Mouse (Mus musculus): ENCODE results near the gene Fam69b.

The Fam69b gene

DNA sequence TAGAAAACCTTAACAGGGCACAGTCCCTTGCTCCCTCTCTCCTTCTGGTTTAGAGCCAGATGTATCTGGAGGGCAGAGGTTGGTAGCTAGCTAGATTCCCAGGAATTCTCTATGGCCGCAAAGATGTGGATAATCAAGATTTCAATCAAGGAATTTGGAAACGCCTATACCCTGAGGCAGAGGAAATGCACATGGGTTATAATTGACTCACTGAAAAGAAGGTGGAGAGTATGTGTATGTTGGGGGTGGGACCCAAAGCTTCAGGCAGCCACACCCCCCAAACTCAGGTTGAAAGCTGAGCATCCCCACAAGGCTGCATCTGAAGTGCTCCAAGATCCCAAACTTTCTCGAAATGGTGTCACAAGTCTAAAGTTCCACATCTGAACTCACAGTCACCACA, 29.8 kb upstream of the Fam69b start:
- no peak for DNase-seq (ENCODE audit: low spot score)

DNA sequence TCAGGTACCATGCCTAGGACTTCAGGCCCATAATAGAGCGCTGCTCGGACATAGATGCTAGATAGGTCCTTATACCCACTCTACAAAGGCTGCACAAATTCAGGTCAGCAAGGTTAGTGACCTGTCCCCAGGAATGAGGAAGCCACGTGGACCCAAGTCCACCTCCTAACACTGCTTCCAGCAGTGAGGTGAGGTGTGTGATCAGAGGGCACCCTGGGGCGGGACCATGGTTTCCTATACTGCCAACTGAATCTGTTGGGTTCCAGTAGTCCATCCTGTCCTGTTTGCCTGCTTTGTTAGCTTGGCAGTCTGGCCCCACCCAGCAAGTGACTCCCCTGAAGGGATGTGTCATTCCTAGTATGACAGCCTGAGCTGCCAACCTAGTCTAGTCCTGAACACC, 28.3 kb upstream of the Fam69b start:
- no peak for DNase-seq (ENCODE audit: low spot score)

DNA sequence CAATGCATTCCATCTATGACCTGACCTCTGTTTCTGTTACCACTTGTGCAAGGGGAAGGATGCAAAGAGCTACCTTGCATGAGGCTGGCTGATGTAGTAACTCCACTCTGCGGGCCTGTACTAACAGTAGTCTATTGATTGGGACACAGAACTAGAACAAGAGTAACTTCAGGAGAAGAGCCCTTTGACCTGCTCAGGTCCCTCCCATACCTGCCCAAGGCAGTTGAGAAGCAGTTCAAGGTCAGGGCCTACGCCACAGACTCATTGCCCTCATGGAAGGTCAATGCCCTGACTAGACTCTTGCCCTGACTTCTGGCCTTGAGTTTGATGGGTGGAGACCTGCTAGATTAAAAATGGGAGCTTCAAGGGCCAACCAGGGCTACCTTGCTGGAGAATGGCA, 27.6 kb upstream of the Fam69b start:
- DNase-seq (ENCODE audit: low spot score) = no peak

DNA sequence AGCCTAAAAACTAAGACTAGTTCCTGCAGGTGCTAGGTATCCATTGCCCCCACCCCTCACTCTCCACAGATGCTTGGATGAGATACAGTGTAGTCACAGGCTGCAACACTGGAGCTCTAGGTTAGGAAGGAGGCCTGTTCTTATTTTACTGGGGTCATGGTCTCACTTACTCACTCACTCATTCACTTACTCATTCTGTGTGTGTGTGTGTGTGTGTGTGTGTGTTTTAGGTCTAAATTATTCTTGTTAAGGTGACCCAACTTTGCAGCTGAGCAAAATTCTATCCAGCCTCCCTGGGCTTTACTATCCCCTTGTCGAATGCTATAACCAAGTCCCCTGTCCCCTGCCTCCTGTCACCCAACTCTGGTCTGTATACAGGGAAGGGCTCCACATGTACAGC, 26.7 kb upstream of the Fam69b start:
- no peak for DNase-seq (ENCODE audit: low spot score)

DNA sequence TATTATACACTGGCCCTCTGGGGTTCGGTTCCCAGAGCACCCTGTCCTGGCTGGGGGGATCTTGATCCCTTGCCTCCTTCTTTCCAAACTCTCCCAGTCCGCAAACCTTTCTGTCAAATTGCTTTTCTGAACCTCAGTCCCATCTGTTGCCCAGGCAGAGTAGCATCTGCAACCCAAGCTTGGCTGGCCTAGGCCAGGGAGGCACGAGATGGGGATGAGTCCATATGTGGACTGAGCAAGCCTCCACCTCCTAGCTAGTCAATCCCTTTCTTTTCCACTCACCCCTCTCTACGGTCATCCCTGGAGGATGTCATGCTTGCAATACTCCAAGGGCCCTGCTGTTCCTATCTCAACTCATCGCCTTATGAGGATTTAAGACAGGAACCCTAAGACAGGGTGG, 25.6 kb upstream of the Fam69b start:
- no peak for DNase-seq (ENCODE audit: low spot score)

DNA sequence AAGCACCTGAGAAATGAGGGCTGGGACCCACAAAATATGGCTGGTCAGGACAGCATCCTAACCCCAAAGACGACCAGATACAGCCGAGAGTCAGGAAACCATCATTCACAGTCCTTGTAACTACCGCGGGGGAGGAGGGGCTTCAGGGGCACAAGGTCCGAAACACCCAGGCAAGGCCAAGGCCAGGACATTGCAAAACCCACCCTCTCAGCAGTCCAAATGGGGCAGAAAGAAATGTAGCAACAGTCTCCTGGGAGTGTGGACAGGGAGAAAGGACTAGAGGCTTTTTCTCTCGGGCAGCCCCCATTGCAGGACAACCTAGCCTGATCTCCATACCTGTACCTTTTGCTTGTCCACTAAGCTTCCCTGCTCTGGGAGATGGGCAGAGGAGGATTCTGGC, 25.1 kb upstream of the Fam69b start:
- no peak for DNase-seq (ENCODE audit: low spot score)

DNA sequence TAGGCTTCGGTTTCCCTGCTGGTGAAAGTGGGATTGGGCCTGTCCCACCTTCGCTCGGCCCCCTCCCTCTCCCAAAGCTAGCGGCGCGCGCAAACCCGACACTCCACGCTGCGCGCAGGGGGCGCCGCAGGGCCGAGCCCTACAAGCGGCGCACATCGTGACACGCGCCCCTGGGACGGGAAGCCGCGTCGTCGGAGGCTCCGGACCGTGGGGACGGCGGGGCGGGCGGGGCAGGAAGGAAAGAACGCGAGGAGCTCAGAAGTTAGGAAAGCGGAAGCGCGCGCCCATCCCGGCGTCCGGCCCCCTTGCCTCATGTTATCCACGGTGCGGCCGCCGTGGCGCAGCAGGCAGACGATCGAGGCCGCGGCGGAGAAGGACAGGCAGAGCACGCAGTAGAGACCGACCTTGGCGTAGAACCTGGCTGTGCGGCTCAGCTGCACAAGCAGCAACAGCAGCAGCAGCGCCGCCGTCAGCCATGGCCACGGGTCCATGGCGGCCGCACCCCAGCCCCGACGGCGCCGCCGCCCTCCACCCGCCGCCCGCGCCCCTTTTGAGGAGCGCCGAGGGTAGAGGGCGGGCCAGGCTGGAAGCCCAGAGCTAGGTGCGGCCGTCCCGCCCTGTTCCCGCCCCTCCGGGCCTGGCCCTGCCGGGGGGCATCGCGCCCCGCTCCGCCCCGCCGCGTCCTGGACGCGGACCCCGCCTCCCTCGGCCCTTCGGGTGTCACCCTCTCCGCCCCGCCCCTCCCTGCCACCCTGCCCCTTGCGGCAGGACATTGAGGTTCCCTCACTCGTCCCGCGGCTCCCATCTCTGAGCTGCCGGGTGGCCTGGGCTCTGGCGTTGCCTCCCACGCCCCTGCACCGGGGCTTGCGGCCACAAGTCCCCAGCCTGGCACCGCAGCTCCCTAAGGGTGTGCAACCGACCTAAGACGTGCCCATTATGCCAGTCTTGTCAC, 24.3 kb upstream of the Fam69b start, which contains the start of gene Agpat2:
Gene Agpat2 (minus strand): TSS at position 698 of the 952 bp plus-strand sequence.
- DNase-seq (ENCODE audit: low spot score) = peak; percentile 70

DNA sequence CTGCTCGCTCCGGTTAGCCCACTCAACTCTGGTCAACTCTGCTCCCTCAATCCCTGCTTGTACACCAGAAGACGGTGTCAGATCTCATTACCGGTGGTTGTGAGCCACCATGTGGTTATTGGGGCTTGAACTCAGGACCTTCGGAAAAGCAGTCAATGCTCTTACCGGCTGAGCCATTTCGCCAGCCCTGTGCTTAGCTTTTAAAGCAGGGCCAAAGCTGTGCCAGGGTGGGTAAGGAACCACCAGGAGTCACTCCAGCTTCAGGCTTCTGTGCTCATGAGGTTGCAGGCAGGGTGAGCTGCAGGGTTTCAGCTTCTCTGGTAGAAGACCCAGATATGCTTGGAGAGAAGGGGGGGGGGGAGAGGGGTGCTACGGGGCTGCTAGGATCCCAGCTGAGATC, 22.9 kb upstream of the Fam69b start:
- DNase-seq (ENCODE audit: low spot score) = no peak

DNA sequence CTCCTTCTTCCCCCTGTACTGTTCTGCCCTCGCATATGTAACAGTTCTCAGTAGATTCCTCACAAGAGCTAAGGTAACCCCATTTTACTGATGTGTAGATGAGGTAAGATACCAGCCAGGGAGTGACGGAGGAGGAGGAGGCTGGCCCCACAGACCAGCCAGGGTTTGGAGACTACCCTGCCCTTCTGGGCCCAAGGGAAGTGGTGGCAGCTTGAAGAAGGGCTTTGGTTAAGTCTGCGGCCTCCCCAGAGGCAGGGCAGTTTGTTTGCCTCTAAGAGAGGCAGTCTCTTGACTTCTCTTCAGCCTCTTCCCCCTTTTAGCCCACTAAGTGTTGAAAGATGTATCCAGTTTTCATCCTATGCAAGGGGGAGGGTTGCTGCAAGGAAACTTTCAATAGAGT, 21.7 kb upstream of the Fam69b start:
- no peak for DNase-seq (ENCODE audit: low spot score)

DNA sequence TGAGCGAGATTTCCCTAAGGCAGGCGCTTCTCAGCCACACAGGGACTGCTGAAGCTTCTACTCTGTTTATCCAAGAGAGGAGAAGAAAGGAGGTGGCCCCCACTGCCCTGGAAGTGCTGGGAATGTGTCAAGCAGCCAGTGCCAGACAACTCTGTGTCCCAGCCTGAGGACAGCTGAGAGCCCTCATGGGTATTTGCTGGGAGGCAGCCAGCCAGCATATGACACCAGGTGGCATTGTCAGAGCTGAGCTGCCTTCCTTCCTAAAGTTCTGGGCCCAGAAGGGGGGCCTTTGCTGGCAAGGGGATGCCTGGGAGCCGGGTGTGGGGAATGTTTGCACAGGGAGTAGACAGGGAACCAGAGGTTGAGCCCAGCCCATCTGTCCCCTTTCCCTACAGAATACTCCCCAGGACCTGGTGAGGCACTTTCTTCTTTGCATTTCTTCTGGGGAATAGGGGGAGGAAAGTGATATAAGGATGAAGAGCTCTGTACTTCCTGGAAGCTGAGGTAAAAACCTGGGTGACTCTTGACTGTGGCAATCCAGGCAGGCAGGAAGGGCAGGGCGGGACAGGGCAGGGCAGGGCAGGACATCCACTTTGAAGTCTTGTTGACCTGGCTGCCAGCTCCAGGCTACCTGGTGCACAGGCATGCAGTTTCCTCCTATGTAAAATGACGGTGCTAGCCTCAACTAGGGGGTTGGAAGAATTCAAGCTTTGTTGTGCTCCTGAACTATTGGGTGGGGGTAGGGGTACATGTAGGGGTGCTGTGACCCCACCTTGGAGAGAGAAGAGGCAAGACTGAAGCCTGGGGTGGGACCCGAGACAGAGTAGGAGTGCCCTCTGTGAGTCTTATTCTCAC, 21.0 kb upstream of the Fam69b start:
- no peak for DNase-seq (ENCODE audit: low spot score)

DNA sequence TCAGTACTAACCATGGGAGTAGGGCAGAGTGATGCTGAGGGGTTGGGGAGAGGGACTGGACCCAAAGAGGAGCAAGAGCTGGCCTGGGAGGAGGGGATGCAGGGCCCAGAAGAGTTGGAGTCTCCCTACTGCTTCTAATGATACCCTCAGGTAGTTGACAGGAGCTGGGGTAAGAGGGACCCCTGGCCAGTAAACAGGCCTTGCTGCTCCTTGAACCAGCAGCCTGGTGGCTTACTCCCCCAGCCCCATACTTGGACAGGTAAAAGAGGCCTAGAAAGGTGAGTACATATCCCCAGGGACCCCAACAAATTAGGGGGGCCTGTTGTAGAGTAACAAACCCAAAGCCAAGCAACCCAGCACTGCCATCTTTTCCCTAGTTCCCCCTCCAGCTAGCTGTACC, 19.5 kb upstream of the Fam69b start:
- DNase-seq (ENCODE audit: low spot score) = no peak

DNA sequence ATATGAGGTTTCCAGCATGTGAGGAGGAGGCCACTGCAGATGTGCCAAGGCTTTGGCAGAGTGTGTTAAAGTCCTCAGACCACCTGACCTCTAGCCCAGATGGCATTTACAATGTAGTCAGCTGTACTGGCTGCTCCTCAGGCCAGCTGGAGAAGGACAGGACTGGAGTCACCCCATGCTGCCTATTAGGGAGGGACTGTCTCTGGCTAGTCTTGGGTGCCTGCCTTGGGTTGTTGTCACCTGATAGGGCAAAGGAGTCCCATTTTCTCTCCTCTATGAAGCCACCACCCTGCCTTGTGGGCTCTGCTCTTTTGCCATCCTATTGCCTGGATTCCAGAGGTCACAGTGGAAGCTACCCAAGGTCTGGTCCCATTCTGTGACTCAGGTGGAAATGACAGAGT, 19.0 kb upstream of the Fam69b start:
- no peak for DNase-seq (ENCODE audit: low spot score)

DNA sequence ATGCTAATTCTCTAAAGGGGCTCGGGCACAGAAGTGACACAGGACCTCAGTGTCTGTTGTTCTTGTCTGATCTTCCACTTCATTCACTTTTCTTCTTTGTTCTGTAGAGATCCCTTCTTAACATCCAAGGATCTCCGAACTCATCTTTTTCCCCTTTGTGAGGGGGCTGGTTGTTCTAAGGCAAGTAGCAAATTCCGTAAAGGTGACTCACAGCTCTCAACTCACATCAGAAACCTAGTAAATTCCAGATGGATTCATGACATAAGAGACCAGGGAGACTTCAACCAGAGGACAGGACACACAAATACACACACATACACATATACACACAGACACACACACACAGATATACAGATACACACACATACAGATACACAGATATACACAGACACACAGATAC, 17.7 kb upstream of the Fam69b start:
- no peak for DNase-seq (ENCODE audit: low spot score)

DNA sequence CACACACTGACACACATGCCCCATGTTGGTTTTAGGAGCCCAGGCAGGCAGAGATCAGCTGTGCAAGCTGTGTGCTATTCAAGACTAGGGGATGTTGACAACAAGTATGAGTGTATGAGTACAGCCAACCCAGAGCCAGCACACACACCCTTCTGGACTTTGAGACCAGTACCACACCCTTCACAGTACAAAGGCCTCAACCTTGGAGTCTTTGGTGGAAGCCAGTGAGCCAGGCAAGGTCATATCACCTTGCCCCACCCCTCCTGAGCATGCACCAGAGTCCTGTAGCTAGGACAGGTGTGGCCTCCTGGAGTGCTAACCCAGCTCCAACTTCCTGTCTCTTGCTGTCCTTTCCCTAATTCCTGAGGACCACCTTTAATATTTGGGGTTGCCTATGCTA, 17.2 kb upstream of the Fam69b start:
- no peak for DNase-seq (ENCODE audit: low spot score)

DNA sequence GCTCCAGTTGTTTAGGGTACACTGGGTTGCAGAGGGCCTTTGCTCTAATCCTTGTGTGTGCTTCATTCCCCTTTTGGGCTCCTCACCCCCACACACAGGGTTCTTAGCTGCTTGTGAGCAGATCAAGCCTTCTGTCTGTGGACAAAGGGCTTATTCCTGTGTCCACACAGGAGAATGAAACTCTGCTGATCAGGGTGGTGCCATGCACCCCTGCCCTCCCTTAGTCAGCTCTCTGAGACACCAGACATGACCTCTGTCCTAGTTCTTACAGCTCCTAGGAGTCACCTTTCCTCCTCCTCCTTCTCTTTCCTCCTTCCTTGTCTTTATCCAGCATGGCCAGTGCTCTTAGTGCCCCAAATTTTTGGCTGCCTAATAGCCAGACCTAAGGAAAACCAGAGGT, 16.4 kb upstream of the Fam69b start:
- DNase-seq (ENCODE audit: low spot score) = no peak

DNA sequence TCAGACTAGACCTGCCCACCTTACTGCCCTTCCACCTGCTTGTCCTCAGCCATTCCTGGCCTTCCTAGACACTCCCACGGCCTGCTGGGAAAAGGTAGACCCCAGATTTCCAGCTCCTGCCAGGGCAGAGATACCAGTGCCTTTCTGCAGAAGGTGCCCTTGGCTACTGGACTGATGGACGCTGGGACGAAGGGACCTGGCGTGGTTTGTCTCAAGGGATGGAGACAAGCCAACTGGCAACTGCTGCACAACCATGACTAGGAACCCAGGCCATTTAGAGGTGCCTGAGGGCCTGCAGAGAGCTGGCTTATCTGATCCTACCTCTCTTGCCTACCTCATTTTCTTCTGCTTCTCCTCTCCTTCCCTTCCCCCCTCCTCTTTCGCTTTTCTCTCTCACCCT, 13.4 kb upstream of the Fam69b start:
- no peak for DNase-seq (ENCODE audit: low spot score)

DNA sequence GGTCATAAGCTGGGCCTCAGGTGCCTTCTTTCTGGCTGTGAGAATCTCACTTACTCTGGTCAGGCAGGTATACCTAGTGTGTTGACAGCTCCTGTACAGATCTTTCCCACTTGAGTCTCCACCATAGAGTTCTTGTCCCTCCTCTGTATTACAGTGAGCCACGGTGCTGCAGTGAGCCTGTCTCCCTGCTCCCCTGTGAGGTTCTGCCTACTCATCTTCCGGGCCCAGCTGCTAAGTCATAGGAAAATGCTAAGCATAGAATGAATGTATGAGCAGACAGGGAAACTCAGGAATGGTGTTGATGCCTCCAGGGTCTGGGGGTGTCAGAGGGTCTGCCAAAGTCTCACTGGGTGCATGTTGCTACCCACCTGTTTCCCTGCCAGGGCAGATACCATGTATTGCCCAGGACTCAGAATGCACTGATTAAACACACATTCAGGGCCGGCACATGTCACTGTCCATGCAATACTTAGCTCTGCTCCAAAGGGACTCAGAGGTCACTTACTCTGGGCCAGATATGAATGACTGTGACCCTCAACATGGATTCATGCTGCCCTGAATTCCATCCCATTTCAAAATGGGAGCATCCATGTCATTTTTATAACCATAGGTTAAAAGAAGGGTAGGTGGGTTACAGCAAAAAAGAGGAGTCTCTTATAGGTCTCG, 12.7 kb upstream of the Fam69b start:
- DNase-seq (ENCODE audit: low spot score) = no peak

DNA sequence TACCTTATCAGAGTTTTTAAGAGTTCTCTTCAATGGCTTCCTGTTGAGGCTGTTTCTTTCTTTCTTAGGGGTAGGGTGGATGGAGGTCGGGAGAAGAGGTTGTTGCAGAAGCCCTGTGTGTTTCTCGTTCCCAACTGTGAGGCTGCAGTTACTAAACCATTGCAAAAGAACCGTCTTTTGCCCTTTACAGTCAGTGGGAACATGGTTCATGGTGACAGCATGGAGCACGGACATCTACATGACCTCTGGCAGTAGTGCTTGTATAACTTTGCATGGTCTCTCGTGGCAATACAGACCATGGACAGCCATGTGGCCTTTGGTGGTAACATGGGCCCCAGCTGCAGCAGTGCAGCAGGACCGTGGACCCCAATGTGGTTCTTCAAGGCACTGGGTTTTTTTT, 10.9 kb upstream of the Fam69b start:
- DNase-seq (ENCODE audit: low spot score) = no peak

DNA sequence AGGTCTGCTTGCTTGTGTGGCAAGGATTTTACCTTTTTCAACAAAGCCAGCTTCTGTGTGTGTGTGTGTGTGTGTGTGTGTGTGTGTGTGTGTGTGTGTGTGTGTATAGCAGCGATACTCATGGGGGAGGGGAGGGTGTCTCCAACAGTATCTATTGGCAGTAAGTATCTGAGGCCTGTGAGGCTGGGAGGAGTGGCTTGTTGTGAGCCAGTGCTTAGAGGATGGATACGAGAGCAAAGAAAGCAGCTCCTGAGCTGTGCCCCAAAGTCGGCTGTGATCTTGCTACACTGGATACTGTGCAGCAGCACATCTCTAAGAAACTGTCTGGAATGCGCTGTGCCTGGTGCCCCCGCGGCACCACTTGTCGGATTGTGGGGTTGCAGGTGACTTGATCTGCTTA, 10.3 kb upstream of the Fam69b start:
- no peak for DNase-seq (ENCODE audit: low spot score)

DNA sequence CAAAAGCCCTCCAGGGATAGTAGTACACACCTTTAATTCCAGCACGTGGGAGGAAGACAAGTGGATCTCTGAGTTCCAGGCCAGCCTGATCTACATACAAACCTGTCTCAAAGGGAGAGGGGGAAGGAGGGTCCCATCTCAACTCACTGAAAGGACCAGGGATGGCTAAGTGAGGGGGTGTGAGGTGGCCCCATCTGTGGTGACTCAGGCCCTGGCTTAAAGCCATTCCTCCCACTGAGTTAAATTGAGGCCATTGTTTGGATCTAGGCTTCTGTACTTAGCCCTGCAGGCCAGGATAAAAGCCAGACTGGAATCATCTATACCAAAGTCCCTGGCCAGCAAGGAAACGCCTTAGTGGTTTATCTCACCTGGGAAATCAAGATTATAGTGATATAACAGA, 7.0 kb upstream of the Fam69b start:
- no peak for DNase-seq (ENCODE audit: low spot score)

DNA sequence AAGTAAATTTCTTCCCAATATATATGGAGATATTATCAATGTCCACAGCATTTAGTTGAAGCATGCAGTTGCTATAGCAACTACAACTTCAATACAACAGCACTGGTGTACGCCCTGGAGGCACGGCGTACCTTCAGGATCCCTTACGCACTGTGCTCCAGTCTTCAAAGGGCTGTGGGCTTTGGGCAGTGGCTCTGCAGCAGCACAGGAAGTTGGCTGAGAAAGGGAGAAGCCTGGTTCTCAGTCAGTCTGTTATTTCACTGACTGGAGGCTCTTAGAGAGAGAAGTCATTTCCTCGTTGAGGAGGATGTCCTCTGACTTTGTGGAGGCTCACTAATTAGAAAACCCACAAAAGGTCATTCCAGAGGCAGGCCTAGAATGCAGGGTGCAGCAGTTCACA, 5.3 kb upstream of the Fam69b start:
- no peak for DNase-seq (ENCODE audit: low spot score)

DNA sequence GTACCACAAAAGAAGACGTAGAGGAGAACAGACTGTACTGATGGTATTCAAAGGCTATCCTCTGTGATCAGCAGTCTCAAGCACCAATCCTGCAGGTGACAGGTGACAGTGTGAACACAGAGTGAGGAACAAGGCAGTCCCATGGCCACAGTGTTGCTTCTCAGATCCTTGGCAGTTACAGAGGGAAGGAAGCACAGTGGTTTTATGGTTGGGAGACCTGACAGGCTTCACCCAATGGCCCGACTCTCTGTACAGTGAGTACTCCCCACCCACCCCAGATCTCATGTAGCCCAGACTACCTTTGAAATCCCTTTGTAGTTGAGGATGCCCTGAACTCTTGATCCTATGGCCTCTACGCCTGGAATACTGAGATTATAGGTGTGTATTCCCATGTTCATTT, 2.8 kb upstream of the Fam69b start:
- no peak for DNase-seq (ENCODE audit: low spot score)

DNA sequence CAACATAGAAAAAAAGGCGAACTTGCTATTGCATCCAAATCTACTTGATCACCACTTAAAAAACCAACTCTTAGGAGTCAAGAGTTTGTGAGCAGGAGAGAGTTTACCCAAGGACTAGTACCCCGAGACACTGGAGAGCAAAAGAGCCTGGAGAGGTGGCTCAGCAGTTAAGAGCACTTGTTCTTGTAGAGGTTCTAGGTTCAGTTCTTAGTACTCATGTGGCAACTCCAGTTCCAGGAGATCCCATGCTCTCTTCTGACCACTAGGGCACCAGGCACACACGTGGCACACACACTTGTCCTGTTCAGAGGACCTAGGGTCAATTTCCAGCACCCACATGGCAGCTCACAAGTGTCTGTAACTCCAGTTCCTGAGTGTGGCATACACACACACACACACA, 2.2 kb upstream of the Fam69b start:
- no peak for DNase-seq (ENCODE audit: low spot score)
